In the genomic region with DNA sequence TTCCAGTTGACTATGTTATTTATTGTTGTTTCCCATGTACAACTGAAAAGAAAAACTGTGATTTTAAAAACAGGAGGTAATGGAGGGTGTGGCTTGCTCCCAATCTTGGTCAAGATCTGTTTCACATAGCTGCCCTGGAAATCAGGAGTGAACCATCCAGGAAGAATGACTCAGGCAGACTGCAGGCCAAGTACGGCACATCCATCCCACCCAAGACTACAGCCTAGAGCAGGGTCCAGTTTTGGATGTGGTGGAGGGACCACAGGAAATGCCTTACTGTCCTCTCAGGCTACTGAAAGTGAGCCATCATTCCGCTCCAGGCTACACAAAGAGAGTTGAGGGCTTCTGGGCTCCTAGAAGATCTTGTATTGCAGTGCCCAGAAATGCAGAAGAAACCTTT, we compare ENCODE assay signal across 21 mouse cellular contexts.
DNase-seq lines count a peak whose midpoint lies in the region; ATAC-seq and TF ChIP-seq lines count a peak whose summit lies in the region.
"Had no signal": no experiment of that assay in that cellular context is flagged by ENCODE, and none has a peak within 500 bp of the region (broad histone marks: within the 10 kb centered on the region; RNA-seq: fewer than 3 reads in every experiment).

No protein-coding gene starts in this region.

- TF ChIP-seq CTCF in liver, postnatal 0 days (IDR thresholded peaks at IDR 0.05; ENCODE audit: low read depth): no peak
- no peak for TF ChIP-seq CTCF in thymus, adult 2 months (IDR thresholded peaks at IDR 0.05; ENCODE audit: borderline replicate concordance, control insufficient read depth, extremely low read depth, insufficient read depth, low read length, poor library complexity)

- H3K4me3 ChIP-seq in heart, embryonic 11.5 days (ENCODE audit: low read depth, low read length): no peak overlapping the region
- no peak overlapping the region for H3K4me3 ChIP-seq in liver, postnatal 0 days (ENCODE audit: low read depth, low read length)
- no peak overlapping the region for H3K4me3 ChIP-seq in liver, embryonic 12.5 days
- H3K4me3 ChIP-seq in thymus, adult 2 months (ENCODE audit: control insufficient read depth, insufficient read depth, low read length): no peak overlapping the region
- H3K4me3 ChIP-seq in macrophage (ENCODE audit: inconsistent target): no peak overlapping the region
- H3K4me3 ChIP-seq: embryonic facial prominence, embryonic 10.5 days; forebrain, embryonic 13.5 days; heart, embryonic 15.5 days; hindbrain, embryonic 10.5 days; limb, embryonic 12.5 days; liver, embryonic 15.5 days; midbrain, embryonic 10.5 days; neural tube, embryonic 13.5 days had no signal

- no peak overlapping the region for H3K4me2 ChIP-seq in heart, embryonic 11.5 days
- H3K4me2 ChIP-seq in liver, postnatal 0 days (ENCODE audit: low read depth, low read length): no peak overlapping the region
- no peak overlapping the region for H3K4me2 ChIP-seq in liver, embryonic 12.5 days
- H3K4me2 ChIP-seq: forebrain, embryonic 13.5 days; heart, embryonic 15.5 days; limb, embryonic 12.5 days; liver, embryonic 15.5 days; neural tube, embryonic 13.5 days had no signal

- no peak for TF ChIP-seq POLR2A in thymus, adult 2 months (IDR thresholded peaks at IDR 0.05; ENCODE audit: control insufficient read depth, extremely low read depth, insufficient read depth, low read length, poor library complexity)

- H3K4me1 ChIP-seq in heart, embryonic 11.5 days (ENCODE audit: control insufficient read depth, insufficient read depth, low read length): no peaks in the 10 kb centered on the region
- peaks cover 12% of the 10 kb centered on the region for H3K4me1 ChIP-seq in liver, postnatal 0 days (ENCODE audit: insufficient read depth)
- peaks cover 20% of the 10 kb centered on the region for H3K4me1 ChIP-seq in liver, embryonic 12.5 days
- H3K4me1 ChIP-seq in thymus, adult 2 months (replicated peaks; ENCODE audit: control insufficient read depth, insufficient read depth, low read length): peaks cover 25% of the 10 kb centered on the region
- H3K4me1 ChIP-seq: forebrain, embryonic 13.5 days; heart, embryonic 15.5 days; midbrain, embryonic 10.5 days; neural tube, embryonic 13.5 days had no signal

- TF ChIP-seq EP300 in liver, postnatal 0 days (IDR thresholded peaks at IDR 0.05; ENCODE audit: low read depth): no peak

- H3K9me3 ChIP-seq in heart, embryonic 11.5 days (replicated peaks; ENCODE audit: control insufficient read depth, low read length): no peaks in the 10 kb centered on the region
- H3K9me3 ChIP-seq in liver, postnatal 0 days (ENCODE audit: low read length): no peaks in the 10 kb centered on the region
- H3K9me3 ChIP-seq in liver, embryonic 12.5 days (replicated peaks): no peaks in the 10 kb centered on the region
- H3K9me3 ChIP-seq: embryonic facial prominence, embryonic 10.5 days; forebrain, embryonic 13.5 days; heart, embryonic 15.5 days; hindbrain, embryonic 10.5 days; liver, embryonic 15.5 days; midbrain, embryonic 10.5 days; neural tube, embryonic 13.5 days had no signal

- no peaks in the 10 kb centered on the region for H3K27me3 ChIP-seq in heart, embryonic 11.5 days (ENCODE audit: control insufficient read depth, insufficient read depth, low read length)
- H3K27me3 ChIP-seq in liver, postnatal 0 days (ENCODE audit: insufficient read depth, low read length): no peaks in the 10 kb centered on the region
- no peaks in the 10 kb centered on the region for H3K27me3 ChIP-seq in liver, embryonic 12.5 days (replicated peaks)
- H3K27me3 ChIP-seq in thymus, adult 2 months (ENCODE audit: control insufficient read depth, insufficient read depth, low read length): no peaks in the 10 kb centered on the region
- H3K27me3 ChIP-seq: forebrain, embryonic 13.5 days; heart, embryonic 15.5 days; limb, embryonic 12.5 days; liver, embryonic 15.5 days; neural tube, embryonic 13.5 days had no signal

- no peak overlapping the region for H3K9ac ChIP-seq in heart, embryonic 11.5 days (ENCODE audit: low read depth, low read length)
- H3K9ac ChIP-seq in liver, postnatal 0 days (replicated peaks): no peak overlapping the region
- no peak overlapping the region for H3K9ac ChIP-seq in liver, embryonic 12.5 days
- H3K9ac ChIP-seq: forebrain, embryonic 13.5 days; heart, embryonic 15.5 days; limb, embryonic 12.5 days; liver, embryonic 15.5 days; neural tube, embryonic 13.5 days had no signal

- no peaks in the 10 kb centered on the region for H3K36me3 ChIP-seq in heart, embryonic 11.5 days (ENCODE audit: control insufficient read depth, insufficient read depth, low read length)
- no peaks in the 10 kb centered on the region for H3K36me3 ChIP-seq in liver, postnatal 0 days (replicated peaks; ENCODE audit: insufficient read depth, low read length)
- H3K36me3 ChIP-seq in liver, embryonic 12.5 days: no peaks in the 10 kb centered on the region; the same call in 1 of the 2 replicates
- no peaks in the 10 kb centered on the region for H3K36me3 ChIP-seq in thymus, adult 2 months (ENCODE audit: control insufficient read depth, insufficient read depth, low read length)
- H3K36me3 ChIP-seq in macrophage (ENCODE audit: inconsistent target): no peaks in the 10 kb centered on the region
- H3K36me3 ChIP-seq: embryonic facial prominence, embryonic 10.5 days; heart, embryonic 15.5 days; hindbrain, embryonic 10.5 days; limb, embryonic 12.5 days; liver, embryonic 15.5 days; midbrain, embryonic 10.5 days; neural tube, embryonic 13.5 days had no signal

- WGBS in heart, embryonic 11.5 days (ENCODE audit: insufficient replicate concordance): 73% methylated on average over 2 of the region's 2 CpGs
- 68% methylated on average over 2 of the region's 2 CpGs for WGBS in liver, postnatal 0 days (ENCODE audit: insufficient replicate concordance)
- 63% methylated on average over 2 of the region's 2 CpGs for WGBS in liver, embryonic 12.5 days (ENCODE audit: insufficient replicate concordance)
- WGBS in thymus, adult 2 months: 98% methylated on average over 2 of the region's 2 CpGs
- 88% methylated on average over 2 of the region's 2 CpGs for WGBS in macrophage (ENCODE audit: missing documents)

- no peak overlapping the region for H3K27ac ChIP-seq in heart, embryonic 11.5 days (ENCODE audit: low read depth, low read length)
- H3K27ac ChIP-seq in liver, postnatal 0 days (ENCODE audit: low read depth): peak overlapping the region; percentile 66
- no peak overlapping the region; the same call in 1 of the 2 replicates for H3K27ac ChIP-seq in liver, embryonic 12.5 days
- no peak overlapping the region for H3K27ac ChIP-seq in thymus, adult 2 months (ENCODE audit: control insufficient read depth, insufficient read depth, low read length)
- peak overlapping the region; percentile 87 for H3K27ac ChIP-seq in macrophage
- H3K27ac ChIP-seq: embryonic facial prominence, embryonic 10.5 days; forebrain, embryonic 13.5 days; heart, embryonic 15.5 days; hindbrain, embryonic 10.5 days; limb, embryonic 12.5 days; midbrain, embryonic 10.5 days; neural tube, embryonic 13.5 days had no signal

- H3K79me2 ChIP-seq in macrophage (ENCODE audit: inconsistent target): no peaks in the 10 kb centered on the region

- ATAC-seq in heart, embryonic 11.5 days (replicated peaks; ENCODE audit: insufficient number of reproducible peaks, low FRiP score, low TSS enrichment): no peak
- no peak for ATAC-seq in liver, postnatal 0 days
- no peak; the same call in 1 of the 2 replicates for ATAC-seq in liver, embryonic 12.5 days
- ATAC-seq: forebrain, embryonic 13.5 days had no signal

- DNase-seq in heart, adult 11 months: peak; percentile 91
- DNase-seq in liver, postnatal 0 days: no peak
- DNase-seq in thymus, postnatal 4 days: peak; percentile 10
- no peak for DNase-seq in thymus, adult 2 months
- DNase-seq in layer of hippocampus, adult 9-10 months (ENCODE audit: low spot score): no peak
- DNase-seq: cerebellum, adult 11-12 months; cerebellum, postnatal 36 days; gastrocnemius, postnatal 36 days; layer of hippocampus, adult 9-11 months; right cerebral cortex, postnatal 25 days had no signal

Comparison
In these comparisons a context has a peak if more than half of its experiments do, and no peak if none do; other contexts are left out.
1. DNase-seq: peak in heart, adult 11 months (single experiment) and thymus, postnatal 4 days (single experiment); none in liver, postnatal 0 days (single experiment), thymus, adult 2 months (single experiment) and layer of hippocampus, adult 9-10 months (single experiment).
2. H3K27ac ChIP-seq: peak in liver, postnatal 0 days (single experiment) and macrophage (single experiment); none in heart, embryonic 11.5 days (single experiment), liver, embryonic 12.5 days (single experiment) and thymus, adult 2 months (single experiment).